31 mouse cellular contexts compared by ENCODE assay signal in the genomic region with DNA sequence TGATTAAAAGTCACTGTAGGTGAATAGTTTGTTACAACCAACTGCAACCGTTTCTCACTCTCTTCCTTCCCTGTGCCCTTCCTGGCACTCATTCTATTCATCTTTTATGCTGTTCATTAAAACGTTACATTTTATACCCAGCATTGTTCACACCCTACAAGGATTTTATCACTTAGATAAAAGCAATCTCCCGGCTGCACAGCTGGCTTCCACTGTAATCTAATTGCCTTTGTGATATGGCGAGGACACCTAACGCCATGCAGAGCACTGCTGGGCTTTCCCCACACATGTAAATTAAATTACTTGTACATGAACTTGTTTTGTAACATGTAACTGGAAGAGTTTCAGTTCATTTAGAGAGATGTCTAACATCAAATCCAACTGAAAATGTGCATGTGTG. TPM values are rescaled to one million over a fixed set of nuclear protein-coding genes. Genes with fewer than 3 reads are reported as not detected.
"Had no signal": no experiment of that assay in that cellular context is flagged by ENCODE, and none has a peak within 500 bp of the region (broad histone marks: within the 10 kb centered on the region; RNA-seq: fewer than 3 reads in every experiment).

No protein-coding gene starts in this region.

- H3K4me2 ChIP-seq: liver, embryonic 13.5 days; midbrain, embryonic 11.5 days had no signal

- H3K9me3 ChIP-seq: liver, embryonic 13.5 days had no signal

- H3K4me1 ChIP-seq: liver, embryonic 13.5 days had no signal

- H3K4me3 ChIP-seq: layer of hippocampus, adult 2 months; liver, embryonic 13.5 days; myocyte had no signal

- DNase-seq: kidney, adult 18-20 months; kidney, adult 9 months; kidney, postnatal 14 days; layer of hippocampus, adult 9-11 months; liver, embryonic 13.5 days; lung, adult 2 months; lung, postnatal 14 days; lung, postnatal 4 days; right cerebral cortex, adult 18-20 months; thymus, adult 2 months; thymus, postnatal 25 days had no signal

- ATAC-seq: intestine, embryonic 16.5 days; midbrain, embryonic 16.5 days had no signal

- H3K36me3 ChIP-seq: liver, embryonic 13.5 days had no signal

- H3K9ac ChIP-seq: liver, embryonic 13.5 days had no signal

- H3K27me3 ChIP-seq: liver, embryonic 13.5 days had no signal

- H3K27ac ChIP-seq: layer of hippocampus, adult 2 months; liver, embryonic 13.5 days had no signal

RNA-seq across cellular contexts. Expression of gene Rergl, which starts 22.5 kb away (rescaled TPM):
- total RNA-seq: layer of hippocampus, adult 2 months; layer of hippocampus, postnatal 25 days; left cerebral cortex, adult 18-20 months; left cerebral cortex, postnatal 10 days; left cerebral cortex, postnatal 36 days; liver, adult 2 months; megakaryocyte progenitor cell, adult 5-6 weeks; megakaryocyte-erythroid progenitor cell, adult 5-6 weeks; monocyte, adult 5-6 weeks had no signal
- polyA plus RNA-seq: large intestine, adult 2 months; limb, embryonic 11.5 days; liver, adult 2 months; liver, embryonic 13.5 days; liver, embryonic 16.5 days; lung, adult 2 months; lung, embryonic 16.5 days; midbrain, embryonic 11.5 days; midbrain, embryonic 16.5 days; myocyte; neural tube, embryonic 11.5 days; small intestine, adult 2 months; spleen, adult 2 months; thymus, adult 2 months had no signal
